Mouse (Mus musculus): ENCODE data around the gene Pitpna.

DNA sequence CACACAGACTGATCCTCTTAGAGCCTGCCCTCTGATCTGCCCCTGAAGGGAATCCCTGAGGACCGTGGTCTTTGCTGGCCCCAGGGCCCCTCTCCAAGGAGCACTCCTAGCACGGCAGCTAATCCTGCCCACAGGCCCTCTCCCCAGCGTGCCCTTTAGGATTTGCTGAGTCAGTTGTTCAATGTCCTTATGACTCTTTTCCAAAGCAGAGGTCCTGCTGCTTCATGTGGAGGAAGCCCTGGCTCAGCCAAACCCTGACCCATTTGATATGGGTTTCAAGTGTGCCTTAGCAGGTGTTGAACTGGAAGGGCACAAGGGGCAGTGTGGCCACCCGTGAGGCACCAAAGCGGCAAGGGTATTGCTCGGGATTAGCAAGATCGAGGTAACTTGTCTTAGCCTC lies 7.9 kb downstream of the Pitpna start:
- TF ChIP-seq CTCF (IDR thresholded peaks at IDR 0.05) (no peak), EP300 (IDR thresholded peaks at IDR 0.05) (no peak)
